Mouse (Mus musculus) heart, adult 10 weeks (tissue): Measurements from ENCODE around the gene Suv39h2. TPM values are rescaled to one million over a fixed set of nuclear protein-coding genes. Genes with fewer than 3 reads are reported as not detected.

Experiments used
- polyA plus RNA-seq: library from polyadenylated mRNA; stranded (reverse); fragments of 350-450 nt; fragmentation: Illumina TruSeq; extraction: RNeasy Lipid Tissue Mini Kit (QIAGEN cat#74804); gene quantifications from one replicate; pipeline ENCODE4 v1.2.3, GENCODE M21; 2014; ENCODE audit warnings: low read depth, low replicate concordance

The Suv39h2 gene
- 1.5 TPM for polyA plus RNA-seq

DNA sequence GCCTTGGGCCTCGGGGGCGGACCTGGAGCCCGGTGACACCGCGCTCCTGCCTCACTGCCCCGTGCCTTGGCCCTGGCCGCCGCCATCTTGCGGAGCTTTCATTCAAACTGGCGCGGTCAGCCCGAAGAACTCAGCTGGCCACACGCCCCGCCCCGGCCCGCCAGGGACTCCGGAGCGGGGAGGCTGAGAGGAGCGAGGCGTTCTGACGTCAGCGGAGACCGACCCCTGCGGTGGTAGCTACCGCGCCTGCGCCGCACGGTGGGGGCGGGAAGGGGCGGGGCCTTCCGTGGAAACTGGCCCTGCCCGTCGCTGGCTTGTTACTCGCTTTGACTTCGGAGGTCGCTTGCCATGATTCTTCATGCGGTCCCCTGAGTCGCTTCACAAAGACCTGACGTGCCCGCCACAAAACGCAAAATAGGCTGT is at the start of gene Suv39h2:
Gene Suv39h2 (minus strand): TSS at position 171 of the 423 bp plus-strand sequence.

DNA sequence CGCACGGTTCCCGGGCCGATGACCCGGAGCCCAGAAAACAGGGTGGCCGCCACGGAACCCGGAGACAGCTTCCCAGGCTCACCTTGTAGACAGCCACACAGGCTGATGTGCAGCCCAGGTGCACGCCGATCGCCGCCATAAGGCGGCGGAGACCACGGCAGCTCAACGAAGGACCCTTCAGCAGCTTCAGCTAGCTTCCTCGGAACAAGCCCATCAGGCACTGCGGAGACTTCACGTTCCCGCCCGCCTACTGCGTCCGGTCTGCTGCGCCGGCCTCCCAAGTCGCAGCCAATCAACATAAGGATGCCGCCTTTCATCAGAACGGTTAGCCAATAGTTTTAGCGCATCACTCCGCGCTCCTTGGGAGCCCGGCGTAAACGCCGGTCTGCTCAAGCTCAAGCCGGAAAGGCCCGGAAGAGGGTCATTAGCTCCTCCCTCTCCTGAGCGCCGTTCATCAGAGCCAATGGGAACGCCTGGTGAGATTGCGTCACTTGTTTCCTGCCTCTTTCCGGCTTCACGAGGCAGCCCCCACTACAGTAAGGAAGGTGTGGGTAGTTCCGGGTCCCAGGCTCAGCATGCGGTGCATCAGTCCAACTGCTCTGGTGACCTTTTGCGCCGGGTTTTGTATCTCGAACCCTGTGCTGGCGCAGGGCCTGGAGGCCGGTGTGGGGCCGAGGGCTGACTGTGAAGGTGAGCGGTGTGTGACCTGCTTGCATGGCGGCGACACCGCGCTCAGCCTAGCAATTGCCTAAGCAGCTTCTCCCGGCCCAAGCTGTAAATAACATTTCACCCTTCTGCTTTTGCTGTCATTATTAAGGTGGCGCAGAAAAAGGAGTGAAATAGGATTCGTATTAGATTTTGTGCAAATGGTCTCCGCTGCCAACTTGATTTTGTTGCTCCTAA is 38.0 kb upstream of the Suv39h2 start, which contains the start of the genes Gm45902, Hspa14 and Cdnf:
Gene Gm45902 (minus strand): TSS at position 239 of the 903 bp plus-strand sequence.
Gene Hspa14 (minus strand): TSS at position 263 of the 903 bp plus-strand sequence.
Gene Cdnf (plus strand): TSS at position 479 of the 903 bp plus-strand sequence.

DNA sequence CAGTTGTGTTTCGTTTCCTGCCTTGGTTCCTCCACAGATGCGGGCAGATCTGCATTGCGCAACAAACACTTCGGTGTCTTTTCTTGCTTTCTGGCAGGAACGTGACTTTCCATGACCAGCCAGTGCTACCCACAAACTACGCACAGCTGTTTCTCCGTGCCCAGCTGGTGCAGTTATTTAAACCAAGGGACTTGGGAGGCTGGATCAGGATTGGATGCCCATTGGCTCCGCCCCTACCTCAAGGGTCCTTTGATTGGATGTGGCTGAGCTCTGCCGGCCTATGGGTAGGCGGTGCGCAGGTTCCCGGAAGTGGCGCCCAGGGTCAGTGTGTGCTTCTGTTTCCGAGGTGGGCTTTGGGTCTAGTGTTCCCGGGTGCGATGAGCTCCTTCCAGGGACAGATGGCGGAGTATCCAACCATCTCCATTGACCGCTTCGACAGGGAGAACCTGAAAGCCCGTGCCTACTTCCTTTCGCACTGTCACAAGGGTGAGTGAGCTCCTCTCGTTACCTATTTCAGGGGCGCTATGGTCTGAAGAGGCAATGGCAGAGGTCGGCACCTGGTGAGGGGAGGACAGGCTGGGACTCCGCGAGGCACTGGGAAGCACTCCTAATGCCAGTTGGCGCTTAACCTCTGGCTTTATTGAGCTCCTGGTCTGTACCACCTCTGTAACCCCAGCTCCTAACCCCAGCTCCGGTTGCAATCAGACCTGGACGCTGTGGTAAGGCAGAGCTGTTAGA is 50.8 kb downstream of the Suv39h2 start, which contains the start of gene Dclre1c:
Gene Dclre1c (plus strand): TSS at position 291 of the 738 bp plus-strand sequence.

DNA sequence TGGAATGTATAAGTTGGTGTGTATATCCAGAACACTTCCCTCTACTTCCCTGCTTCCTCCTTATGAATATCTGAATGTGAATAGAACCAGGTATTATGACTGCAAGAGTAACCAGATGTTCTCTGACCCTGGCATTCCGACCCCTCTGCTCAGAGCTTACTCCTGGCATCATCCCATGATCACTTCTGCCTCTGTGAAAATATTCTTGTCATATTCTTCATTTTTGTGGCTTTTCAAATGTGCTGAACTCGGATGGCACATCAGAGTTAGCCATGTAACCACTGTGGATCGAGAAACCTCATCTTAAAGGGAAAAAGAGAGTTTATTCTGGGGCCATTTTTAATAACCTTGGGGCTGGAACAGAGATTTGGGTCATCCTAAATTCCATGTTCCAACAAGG is 52.3 kb downstream of the Suv39h2 start, which contains the start of gene Meig1:
Gene Meig1 (minus strand): TSS at position 101 of the 400 bp plus-strand sequence.

Other genes with a start within 250 kb of the Suv39h2 start
- 7.6 TPM for gene Nmt2, start 190.8 kb downstream of the Suv39h2 start, polyA plus RNA-seq
- gene Rpp38, start 142.4 kb downstream of the Suv39h2 start, polyA plus RNA-seq: 6.9 TPM
- 1.2 TPM for gene Acbd7, start 138.9 kb downstream of the Suv39h2 start, polyA plus RNA-seq
- not detected for gene Olah, start 77.8 kb downstream of the Suv39h2 start, polyA plus RNA-seq
- gene Meig1, start 52.4 kb downstream of the Suv39h2 start, polyA plus RNA-seq: 3.0 TPM
- 3.7 TPM for gene Dclre1c, start 50.9 kb downstream of the Suv39h2 start, polyA plus RNA-seq
- 0.99 TPM for gene Gm45902, start 37.8 kb upstream of the Suv39h2 start, polyA plus RNA-seq
- 28.4 TPM for gene Hspa14, start 37.8 kb upstream of the Suv39h2 start, polyA plus RNA-seq
- 25.5 TPM for gene Cdnf, start 38.0 kb upstream of the Suv39h2 start, polyA plus RNA-seq
- 4.8 TPM for gene Fam107b, start 95.5 kb upstream of the Suv39h2 start, polyA plus RNA-seq